Mouse (Mus musculus) MEL (cell line): ENCODE measurements around the gene Atp6v0e. TPM values are rescaled to one million over a fixed set of nuclear protein-coding genes. Genes with fewer than 3 reads are reported as not detected.
A peak's percentile ranks its signal among the peaks of the same experiment; 100 is the strongest.

Experiments
- DNase-seq: peaks from one replicate; pipeline ENCODE4 v3.0.0; 2011; ENCODE audit warnings: low read depth, low spot score
- H3K27ac ChIP-seq: 2 replicates; pipeline ENCODE4 v1.5.1; 2012; ENCODE audit warnings: low read depth, mild to moderate bottlenecking, control low read depth, low read length, moderate library complexity; ENCODE audit not compliant: control insufficient read depth
- H3K27me3 ChIP-seq, 2 experiments: fragments of 150-350 bp in 1 of 2; sonication (generic) in 1 of 2; 2 replicates each; pipeline ENCODE4 v1.6.1; 2012; ENCODE audit warnings: low read length in 2 of 2, mild to moderate bottlenecking in 2 of 2, improper control_type of control experiment in 1 of 2, moderate library complexity in 1 of 2; ENCODE audit not compliant: insufficient read depth in 2 of 2, control insufficient read depth in 1 of 2
- H3K36me3 ChIP-seq, 2 experiments: 2 replicates each; pipeline ENCODE4 v1.6.1; 2012 to 2014; ENCODE audit warnings: low read length in 2 of 2, improper control_type of control experiment in 1 of 2, inconsistent platforms in 1 of 2, mild to moderate bottlenecking in 1 of 2; ENCODE audit not compliant: insufficient read depth in 2 of 2, control insufficient read depth in 1 of 2
- H3K4me1 ChIP-seq, 2 experiments: fragments of 150-350 bp in 1 of 2; sonication (generic) in 1 of 2; 2 replicates each; pipeline ENCODE4 v1.6.1; 2012; ENCODE audit warnings: low read length in 2 of 2, improper control_type of control experiment in 1 of 2, mild to moderate bottlenecking in 1 of 2; ENCODE audit not compliant: insufficient read depth in 2 of 2, control insufficient read depth in 1 of 2
- H3K4me3 ChIP-seq, 2 experiments: fragments of 150-350 bp in 1 of 2; sonication (generic) in 1 of 2; 2 replicates each; pipeline ENCODE4 v1.5.1; 2012; ENCODE audit warnings: low read depth in 2 of 2, low read length in 2 of 2, mild to moderate bottlenecking in 2 of 2, moderate library complexity in 2 of 2, control low read depth in 1 of 2, improper control_type of control experiment in 1 of 2; ENCODE audit not compliant: control insufficient read depth in 1 of 2, insufficient read depth in 1 of 2
- H3K79me2 ChIP-seq: 2 replicates; pipeline ENCODE4 v1.6.1; 2012; ENCODE audit warnings: mild to moderate bottlenecking, low read length, moderate library complexity; ENCODE audit not compliant: control insufficient read depth, poor library complexity, insufficient read depth
- H3K9ac ChIP-seq: 2 replicates; pipeline ENCODE4 v1.6.1; 2012; ENCODE audit warnings: low read depth, mild to moderate bottlenecking, control low read depth, low read length, moderate library complexity; ENCODE audit not compliant: control insufficient read depth, poor library complexity, severe bottlenecking
- H3K9me3 ChIP-seq: fragments of 150-350 bp; sonication (generic); replicated peaks from 2 replicates; pipeline ENCODE4 v1.6.1; 2012; ENCODE audit warnings: mild to moderate bottlenecking, low read length, improper control_type of control experiment, moderate library complexity; ENCODE audit not compliant: insufficient read depth
- BHLHE40 ChIP-seq: IDR thresholded peaks from 2 replicates; pipeline ENCODE4 v1.6.1; 2012; ENCODE audit warnings: low read depth, mild to moderate bottlenecking, inconsistent platforms, low read length, improper control_type of control experiment, borderline replicate concordance
- CHD1 ChIP-seq: IDR thresholded peaks from 2 replicates; pipeline ENCODE4 v1.6.1; 2012; ENCODE audit warnings: low read depth, mild to moderate bottlenecking, inconsistent platforms, low read length, improper control_type of control experiment
- CHD2 ChIP-seq: IDR thresholded peaks from 2 replicates; pipeline ENCODE4 v1.6.1; 2011; ENCODE audit warnings: low read length, improper control_type of control experiment
- CTCF ChIP-seq, 3 experiments: IDR thresholded peaks in 2 of 3; conservative IDR thresholded peaks in 1 of 3; 2 replicates each; pipeline ENCODE4 v1.5.1; 2011 to 2012; ENCODE audit warnings: low read length in 3 of 3, low read depth in 2 of 3, mild to moderate bottlenecking in 2 of 3, improper control_type of control experiment in 1 of 3, inconsistent platforms in 1 of 3, mixed read lengths in 1 of 3, moderate library complexity in 1 of 3; ENCODE audit not compliant: control insufficient read depth in 1 of 3, insufficient read depth in 1 of 3, poor library complexity in 1 of 3, severe bottlenecking in 1 of 3
- ELF1 ChIP-seq: IDR thresholded peaks from 2 replicates; pipeline ENCODE4 v1.6.1; 2014; ENCODE audit warnings: low read depth, mild to moderate bottlenecking, inconsistent platforms, low read length, improper control_type of control experiment, moderate library complexity
- EP300 ChIP-seq, 2 experiments: IDR thresholded peaks; 2 replicates each; pipeline ENCODE4 v1.6.1; 2011; ENCODE audit warnings: improper control_type of control experiment in 2 of 2, low read length in 2 of 2, low read depth in 1 of 2, mild to moderate bottlenecking in 1 of 2
- ETS1 ChIP-seq: IDR thresholded peaks from 2 replicates; pipeline ENCODE4 v1.6.1; 2012; ENCODE audit warnings: low read depth, mild to moderate bottlenecking, inconsistent platforms, low read length, improper control_type of control experiment, moderate library complexity
- GABPA ChIP-seq: IDR thresholded peaks from 2 replicates; pipeline ENCODE4 v1.6.1; 2012; ENCODE audit warnings: low read depth, mild to moderate bottlenecking, inconsistent platforms, low read length, improper control_type of control experiment, moderate library complexity
- JUND ChIP-seq: IDR thresholded peaks from 2 replicates; pipeline ENCODE4 v1.6.1; 2011; ENCODE audit warnings: low read depth, mild to moderate bottlenecking, improper control_type of control experiment, low read length
- MAFK ChIP-seq: IDR thresholded peaks from 2 replicates; pipeline ENCODE4 v1.6.1; 2011; ENCODE audit warnings: low read depth, mild to moderate bottlenecking, low read length, improper control_type of control experiment, borderline replicate concordance
- MAX ChIP-seq: IDR thresholded peaks from 2 replicates; pipeline ENCODE4 v1.6.1; 2011; ENCODE audit warnings: low read length, improper control_type of control experiment
- MYB ChIP-seq: IDR thresholded peaks from 2 replicates; pipeline ENCODE4 v1.6.1; 2011; ENCODE audit warnings: mild to moderate bottlenecking, low read depth, low read length, improper control_type of control experiment
- NELFE ChIP-seq: IDR thresholded peaks from 2 replicates; pipeline ENCODE4 v1.6.1; 2011; ENCODE audit warnings: low read depth, low read length, improper control_type of control experiment
- POLR2A ChIP-seq, 2 experiments: IDR thresholded peaks; 2 replicates each; pipeline ENCODE4 v1.6.1; 2011 to 2012; ENCODE audit warnings: low read length in 2 of 2, mild to moderate bottlenecking in 2 of 2, control low read depth in 1 of 2, improper control_type of control experiment in 1 of 2, low read depth in 1 of 2, moderate library complexity in 1 of 2; ENCODE audit not compliant: control insufficient read depth in 1 of 2, insufficient read depth in 1 of 2, poor library complexity in 1 of 2
- POLR2AphosphoS2 ChIP-seq: IDR thresholded peaks from 2 replicates; pipeline ENCODE4 v1.6.1; 2011; ENCODE audit warnings: low read length, improper control_type of control experiment
- RAD21 ChIP-seq: IDR thresholded peaks from 2 replicates; pipeline ENCODE4 v1.6.1; 2011; ENCODE audit warnings: mild to moderate bottlenecking, low read depth, low read length, improper control_type of control experiment
- RCOR1 ChIP-seq: IDR thresholded peaks from 2 replicates; pipeline ENCODE4 v1.6.1; 2012; ENCODE audit warnings: low read depth, mild to moderate bottlenecking, inconsistent platforms, low read length, improper control_type of control experiment
- SIN3A ChIP-seq: IDR thresholded peaks from 2 replicates; pipeline ENCODE4 v1.6.1; 2012; ENCODE audit warnings: low read length, improper control_type of control experiment, inconsistent platforms
- SMC3 ChIP-seq: IDR thresholded peaks from 2 replicates; pipeline ENCODE4 v1.6.1; 2011; ENCODE audit warnings: low read depth, low read length, improper control_type of control experiment
- TAL1 ChIP-seq: IDR thresholded peaks from 2 replicates; pipeline ENCODE4 v1.6.1; 2012; ENCODE audit warnings: mild to moderate bottlenecking, inconsistent platforms, low read length, moderate library complexity, mixed read lengths
- TBP ChIP-seq: IDR thresholded peaks from 2 replicates; pipeline ENCODE4 v1.8.0; 2011; ENCODE audit warnings: low read depth, low read length, improper control_type of control experiment
- TCF12 ChIP-seq: IDR thresholded peaks from 2 replicates; pipeline ENCODE4 v1.6.1; 2014; ENCODE audit warnings: low read depth, mild to moderate bottlenecking, inconsistent platforms, low read length, improper control_type of control experiment, moderate library complexity
- UBTF ChIP-seq: IDR thresholded peaks from 2 replicates; pipeline ENCODE4 v1.6.1; 2012; ENCODE audit warnings: low read depth, mild to moderate bottlenecking, inconsistent platforms, low read length, improper control_type of control experiment, moderate library complexity, borderline replicate concordance; ENCODE audit not compliant: insufficient read depth
- USF1 ChIP-seq: IDR thresholded peaks from 2 replicates; pipeline ENCODE4 v1.6.1; 2014; ENCODE audit warnings: low read depth, mild to moderate bottlenecking, inconsistent platforms, low read length, improper control_type of control experiment, moderate library complexity
- USF2 ChIP-seq, 2 experiments: IDR thresholded peaks; 2 replicates each; pipeline ENCODE4 v1.6.1; 2011 to 2012; ENCODE audit warnings: improper control_type of control experiment in 2 of 2, low read length in 2 of 2, borderline replicate concordance in 1 of 2, inconsistent platforms in 1 of 2, low read depth in 1 of 2, mild to moderate bottlenecking in 1 of 2; ENCODE audit not compliant: insufficient read depth in 1 of 2
- ZC3H11A ChIP-seq: IDR thresholded peaks from 2 replicates; pipeline ENCODE4 v1.6.1; 2012; ENCODE audit warnings: low read depth, mild to moderate bottlenecking, inconsistent platforms, low read length, improper control_type of control experiment
- ZKSCAN1 ChIP-seq: IDR thresholded peaks from 2 replicates; pipeline ENCODE4 v1.6.1; 2012; ENCODE audit warnings: low read depth, mild to moderate bottlenecking, inconsistent platforms, low read length, improper control_type of control experiment, moderate library complexity
- ZMIZ1 ChIP-seq: IDR thresholded peaks from 2 replicates; pipeline ENCODE4 v1.6.1; 2012; ENCODE audit warnings: low read depth, mild to moderate bottlenecking, inconsistent platforms, low read length, improper control_type of control experiment, moderate library complexity
- ZNF384 ChIP-seq: IDR thresholded peaks from 2 replicates; pipeline ENCODE4 v1.6.1; 2012; ENCODE audit warnings: low read depth, mild to moderate bottlenecking, inconsistent platforms, low read length, improper control_type of control experiment
- polyA plus RNA-seq, 2 experiments: library from polyadenylated mRNA; stranded (reverse) in 1 of 2; unstranded in 1 of 2; fragments of >175 nt in 1 of 2; fragments of >200 nt in 1 of 2; gene quantifications; 2 replicates each; pipeline versions ENCODE4 v1.2.1 to v1.2.4; 2012; ENCODE audit warnings: low replicate concordance in 2 of 2, low read depth in 1 of 2; ENCODE audit not compliant: insufficient read length in 2 of 2, insufficient read depth in 1 of 2, missing spikeins in 1 of 2
- total RNA-seq: library from RNA; depleted of rRNA; stranded (reverse); fragments of 300-350 nt; gene quantifications from 2 replicates; pipeline ENCODE4 v1.2.3, GENCODE M21; 2012

Gene Atp6v0e
- total and polyA plus RNA-seq, 3 experiments: 173 to 200 TPM; not detected in 1

- TF ChIP-seq GABPA (no peak), ZC3H11A (no peak), ZMIZ1 (no peak), SIN3A (peak; percentile 56), CHD1 (no peak), JUND (no peak), ZKSCAN1 (no peak), ELF1 (no peak), RCOR1 (no peak; the same call in 1 of the 2 replicates), POLR2A (IDR thresholded peaks at IDR 0.05; ENCODE audit: control insufficient read depth in 1 of 2, insufficient read depth in 1 of 2, low read depth in 1 of 2, low read length in 2 of 2, poor library complexity in 1 of 2) (no peak), CTCF (IDR thresholded peaks at IDR 0.05 in 2 of 3, conservative IDR thresholded peaks at IDR 0.05 in 1 of 3; ENCODE audit: control insufficient read depth in 1 of 3, insufficient read depth in 1 of 3, low read depth in 2 of 3, low read length in 3 of 3, poor library complexity in 1 of 3, severe bottlenecking in 1 of 3) (no peak), SMC3 (no peak), MAX (no peak; the same call in 1 of the 2 replicates), TAL1 (peak; percentile 46), RAD21 (no peak), MYB (no peak), USF2 (IDR thresholded peaks at IDR 0.05; ENCODE audit: borderline replicate concordance in 1 of 2, insufficient read depth in 1 of 2, low read depth in 1 of 2, low read length in 2 of 2) (no peak), BHLHE40 (no peak), EP300 (IDR thresholded peaks at IDR 0.05; ENCODE audit: low read depth in 1 of 2, low read length in 2 of 2) (peak; percentile 33 to 50; a peak in 3 of 4 replicates), POLR2AphosphoS2 (no peak)
Observed at GRCm38 (mm10) chr17:26705463-26706359, 42.7 kb downstream of the Atp6v0e start (continued).

DNA sequence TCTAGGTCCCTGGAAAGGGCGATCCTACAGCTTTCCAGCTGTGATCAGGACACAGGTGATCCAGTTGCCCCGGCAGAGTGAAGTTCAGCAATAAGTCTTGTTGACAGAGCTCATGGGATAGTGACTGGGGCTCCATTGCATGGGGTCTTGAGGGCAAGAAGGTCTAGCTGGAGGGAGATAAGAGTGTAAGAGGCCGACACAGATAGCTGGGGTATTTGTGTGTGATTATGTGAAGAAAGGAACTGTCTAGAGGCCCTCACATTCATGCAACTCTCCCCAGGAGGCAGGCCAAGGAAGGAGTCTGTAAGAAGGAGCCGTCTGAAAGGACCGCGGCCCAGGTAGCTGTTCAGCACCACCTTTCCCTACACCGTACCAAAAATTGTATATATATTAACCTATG is 44.0 kb downstream of the Atp6v0e start:
- peaks cover 0 to 36% of the 10 kb centered on the region in 2 experiments; a peak in 2 of 4 replicates for H3K36me3 ChIP-seq
- H3K4me1 ChIP-seq: peaks cover 15 to 42% of the 10 kb centered on the region in 2 experiments
- no peaks in the 10 kb centered on the region for H3K27me3 ChIP-seq
- TF ChIP-seq UBTF: no peak
- TF ChIP-seq USF1: no peak
- TF ChIP-seq MAFK: no peak
- no peak for TF ChIP-seq SIN3A
- no peak for TF ChIP-seq GABPA
- no peak for TF ChIP-seq ELF1
- no peak for TF ChIP-seq POLR2A (IDR thresholded peaks at IDR 0.05; ENCODE audit: control insufficient read depth in 1 of 2, insufficient read depth in 1 of 2, low read depth in 1 of 2, low read length in 2 of 2, poor library complexity in 1 of 2)
- TF ChIP-seq USF2 (IDR thresholded peaks at IDR 0.05; ENCODE audit: borderline replicate concordance in 1 of 2, insufficient read depth in 1 of 2, low read depth in 1 of 2, low read length in 2 of 2): no peak
- TF ChIP-seq ZNF384: no peak
- no peak for TF ChIP-seq POLR2AphosphoS2
- no peak for TF ChIP-seq ETS1
- no peak for TF ChIP-seq TCF12
- no peak for TF ChIP-seq EP300 (IDR thresholded peaks at IDR 0.05; ENCODE audit: low read depth in 1 of 2, low read length in 2 of 2)
- TF ChIP-seq CHD2: no peak
- no peak for TF ChIP-seq CTCF (IDR thresholded peaks at IDR 0.05 in 2 of 3, conservative IDR thresholded peaks at IDR 0.05 in 1 of 3; ENCODE audit: control insufficient read depth in 1 of 3, insufficient read depth in 1 of 3, low read depth in 2 of 3, low read length in 3 of 3, poor library complexity in 1 of 3, severe bottlenecking in 1 of 3)
- TF ChIP-seq TBP: no peak
- TF ChIP-seq NELFE: no peak
- TF ChIP-seq, all 39 proteins: peak for 0
- Histone ChIP-seq H3K9ac (no peak overlapping the region), H3K4me3 (no peak overlapping the region), H3K9me3 (no peaks in the 10 kb centered on the region), H3K27ac (no peak overlapping the region), H3K79me2 (no peaks in the 10 kb centered on the region)
- DNase-seq: no peak
